Mouse (Mus musculus) heart, embryonic 14.5 days (tissue): ENCODE measurements around the gene Ankrd53. TPM values are rescaled to one million over a fixed set of nuclear protein-coding genes. Genes with fewer than 3 reads are reported as not detected.
A peak's percentile ranks its signal among the peaks of the same experiment; 100 is the strongest.

ENCODE experiments used
- ATAC-seq: fragments of 200-750 bp; cut with Nextera tagmentation; 2 replicates; pipeline ENCODE4 v1.8.0; 2017; ENCODE audit warnings: low read depth, moderate TSS enrichment; ENCODE audit not compliant: insufficient number of reproducible peaks, insufficient read depth, low FRiP score
- H3K27ac ChIP-seq, 2 experiments: fragments of 200-500 bp in 1 of 2; fragments of 300-500 bp in 1 of 2; sonication (generic) in 1 of 2; replicated peaks in 1 of 2; 2 replicates each; pipeline ENCODE4 v1.5.1; 2012 to 2014; ENCODE audit warnings: low read depth in 2 of 2, low read length in 2 of 2, control low read depth in 1 of 2, mild to moderate bottlenecking in 1 of 2, mixed read lengths in 1 of 2; ENCODE audit not compliant: control insufficient read depth in 1 of 2, insufficient read depth in 1 of 2
- H3K27me3 ChIP-seq: fragments of 300-500 bp; sonication (generic); 2 replicates; pipeline ENCODE4 v1.6.1; 2014; ENCODE audit warnings: mild to moderate bottlenecking, low read length, control low read depth; ENCODE audit not compliant: control insufficient read depth, insufficient read depth
- H3K36me3 ChIP-seq: fragments of 300-500 bp; sonication (generic); 2 replicates; pipeline ENCODE4 v1.6.1; 2014; ENCODE audit warnings: mild to moderate bottlenecking, control low read depth, low read length, mixed read lengths; ENCODE audit not compliant: control insufficient read depth, insufficient read depth
- H3K4me1 ChIP-seq, 2 experiments: fragments of 200-500 bp in 1 of 2; fragments of 300-500 bp in 1 of 2; sonication (generic) in 1 of 2; 2 replicates each; pipeline ENCODE4 v1.6.1; 2012 to 2014; ENCODE audit warnings: low read length in 2 of 2, control low read depth in 1 of 2, mixed read lengths in 1 of 2; ENCODE audit not compliant: control insufficient read depth in 2 of 2, insufficient read depth in 2 of 2
- H3K4me2 ChIP-seq: fragments of 300-500 bp; sonication (generic); 2 replicates; pipeline ENCODE4 v1.6.1; 2014; ENCODE audit warnings: mild to moderate bottlenecking, low read length
- H3K4me3 ChIP-seq, 2 experiments: fragments of 200-500 bp in 1 of 2; fragments of 300-500 bp in 1 of 2; sonication (generic) in 1 of 2; 2 replicates each; pipeline ENCODE4 v1.5.1; 2012 to 2014; ENCODE audit warnings: low read length in 2 of 2, mild to moderate bottlenecking in 2 of 2, control low read depth in 1 of 2, low read depth in 1 of 2, moderate library complexity in 1 of 2; ENCODE audit not compliant: control insufficient read depth in 1 of 2, insufficient read depth in 1 of 2
- H3K9ac ChIP-seq: fragments of 300-500 bp; sonication (generic); 2 replicates; pipeline ENCODE4 v1.6.1; 2014; ENCODE audit warnings: mild to moderate bottlenecking, low read length
- H3K9me3 ChIP-seq: fragments of 300-500 bp; sonication (generic); 2 replicates; pipeline ENCODE4 v1.6.1; 2016; ENCODE audit warnings: low read length, control low read depth; ENCODE audit not compliant: control insufficient read depth
- WGBS: fragments of 180-500 bp; shearing (Covaris S2); extraction: QIAGEN DNeasy Blood & Tissue Kit; methylation state at CpG from one replicate; pipeline ENCODE4 v1.1.7; 2014; 5-methylcytosine and 5-hydroxymethylcytosine counted together
- polyA plus RNA-seq: library from polyadenylated mRNA; unstranded; fragments of >200 nt; fragmentation: Nextera tagmentation; extraction: Ambion mirVana; gene quantifications from 2 replicates; pipeline ENCODE4 v1.2.1, GENCODE M21; 2014

Gene Ankrd53
- not detected in 2 replicates for polyA plus RNA-seq

- H3K27ac ChIP-seq: no peak within 1 kb of the TSS
- H3K9ac ChIP-seq: peak within 1 kb of the TSS; percentile 62
- no peaks in the 10 kb centered on the region for H3K36me3 ChIP-seq
- peak within 1 kb of the TSS; percentile 17 to 41 for H3K4me3 ChIP-seq
- ATAC-seq: no peak
- H3K27me3 ChIP-seq: peaks cover 55% of the 10 kb centered on the region
- H3K4me1 ChIP-seq: peaks cover 13 to 18% of the 10 kb centered on the region in 2 experiments; a peak in 2 of 4 replicates
- H3K4me2 ChIP-seq: peak within 1 kb of the TSS; percentile 83
- no peaks in the 10 kb centered on the region for H3K9me3 ChIP-seq
- WGBS: 29% methylated on average over 6 of the region's 6 CpGs
Measured at GRCm38 (mm10) chr6:83762344-83762743, at the start of gene Ankrd53. Gene Ankrd53 (plus strand): TSS chr6:83762644.

DNA sequence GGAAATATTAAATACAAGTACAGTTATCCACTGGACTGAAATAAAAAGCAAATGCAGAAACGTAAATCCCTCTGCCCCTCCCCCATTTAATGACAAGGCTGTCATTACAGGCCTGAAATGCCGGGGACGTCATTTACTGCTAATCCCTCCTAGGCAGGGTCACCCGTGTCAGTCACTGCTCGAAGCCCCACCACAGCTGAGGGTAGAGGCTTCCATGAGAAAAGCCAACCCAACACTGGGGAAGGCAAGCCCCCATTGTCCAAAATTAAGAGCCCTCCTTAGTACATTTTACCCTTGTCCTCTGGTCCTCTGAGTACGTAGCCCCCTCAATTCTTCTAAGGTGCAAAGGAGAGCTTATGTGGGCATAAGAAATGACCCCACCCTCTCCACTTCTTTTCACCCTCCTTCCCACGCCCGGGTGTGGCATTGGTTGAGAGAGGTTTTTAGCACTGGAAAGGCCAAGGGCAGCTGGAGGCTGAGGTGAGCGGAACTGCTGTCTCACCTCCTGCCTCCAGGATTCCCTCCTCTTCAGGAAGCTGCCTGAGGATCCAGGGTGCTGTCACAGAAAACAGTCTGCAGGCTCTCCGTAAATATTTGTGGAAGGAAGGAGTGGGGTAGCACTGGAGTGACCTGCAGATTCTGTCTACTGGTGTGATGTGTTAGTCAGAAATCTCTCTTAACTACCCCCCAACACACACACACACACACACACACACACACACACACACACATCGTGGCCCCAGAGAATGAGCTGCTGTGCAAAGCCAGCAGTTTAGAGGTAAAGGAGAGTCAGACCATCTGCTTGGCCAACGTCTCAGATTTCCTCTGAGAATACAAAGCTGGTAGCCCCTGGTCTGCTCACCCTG lies 48.9 kb upstream of the Ankrd53 start:
- 5% methylated on average over 12 of the region's 12 CpGs for WGBS
- Histone ChIP-seq H3K36me3 (no peaks in the 10 kb centered on the region), H3K9me3 (no peaks in the 10 kb centered on the region), H3K4me3 (no peak overlapping the region), H3K4me1 (peaks cover 10 to 13% of the 10 kb centered on the region in 2 experiments), H3K27me3 (peaks cover 98% of the 10 kb centered on the region), H3K9ac (no peak overlapping the region), H3K27ac (no peak overlapping the region), H3K4me2 (no peak overlapping the region)
- no peak for ATAC-seq

GRCm38 (mm10) chr6:83714221-83715123 lies 48.0 kb upstream of the Ankrd53 start:
- no peak for ATAC-seq
- peak overlapping the region in 1 of 2 experiments; percentile 21; a peak in 2 of 4 replicates for H3K4me3 ChIP-seq
- no peak overlapping the region for H3K9ac ChIP-seq
- peaks cover 98% of the 10 kb centered on the region for H3K27me3 ChIP-seq
- WGBS: 3% methylated on average over 34 of the region's 34 CpGs
- H3K9me3 ChIP-seq: no peaks in the 10 kb centered on the region
- H3K4me2 ChIP-seq: 0 out of 2 replicates have a peak overlapping the region, but pooled peaks have one; percentile 16
- no peaks in the 10 kb centered on the region for H3K36me3 ChIP-seq
- H3K27ac ChIP-seq: no peak overlapping the region
- peaks cover 10 to 13% of the 10 kb centered on the region in 2 experiments for H3K4me1 ChIP-seq

DNA sequence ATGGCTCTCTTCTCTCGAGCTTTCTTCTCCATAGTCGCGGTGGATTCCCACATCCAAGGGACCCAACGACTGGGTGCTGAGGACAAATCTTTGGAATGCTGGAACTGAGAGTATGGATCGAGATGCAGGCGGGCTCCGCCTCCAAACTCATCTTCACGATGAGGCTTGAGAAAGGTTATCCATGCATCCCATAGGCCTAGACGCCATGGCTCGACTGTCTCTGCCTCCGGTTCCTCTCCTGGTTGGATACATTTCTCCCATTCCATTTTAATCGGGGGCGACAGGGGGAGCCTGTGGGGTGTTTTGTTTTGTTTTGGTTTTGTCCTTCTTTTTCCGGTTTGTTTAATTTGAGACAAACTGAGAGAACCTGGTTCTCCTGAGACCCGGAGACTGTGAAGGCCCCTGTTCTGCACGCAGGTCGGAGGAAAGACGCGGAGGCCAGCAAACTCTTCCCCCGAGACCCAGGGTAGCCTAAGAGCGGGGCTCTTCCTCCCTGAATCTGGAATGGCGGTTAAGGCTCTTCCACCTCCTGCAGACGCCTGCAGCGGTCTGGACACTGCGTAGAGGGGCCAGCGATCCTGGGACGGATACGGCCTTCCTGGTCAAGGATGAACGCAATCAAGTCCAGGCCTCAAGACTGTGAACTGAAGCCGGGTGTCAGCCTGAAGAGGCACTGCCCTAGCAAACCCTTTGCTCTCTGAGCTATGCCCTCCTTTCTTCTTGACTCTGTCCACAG lies 46.8 kb upstream of the Ankrd53 start:
- peaks cover 98% of the 10 kb centered on the region for H3K27me3 ChIP-seq
- no peaks in the 10 kb centered on the region for H3K9me3 ChIP-seq
- no peak overlapping the region for H3K9ac ChIP-seq
- no peaks in the 10 kb centered on the region for H3K36me3 ChIP-seq
- H3K4me3 ChIP-seq: peak overlapping the region in 1 of 2 experiments; percentile 11; a peak in 1 of 4 replicates
- 5% methylated on average over 30 of the region's 30 CpGs for WGBS
- H3K4me1 ChIP-seq: peaks cover 6 to 11% of the 10 kb centered on the region in 2 experiments
- no peak overlapping the region for H3K27ac ChIP-seq
- H3K4me2 ChIP-seq: no peak overlapping the region
- no peak for ATAC-seq

- Histone ChIP-seq H3K9ac (no peak overlapping the region), H3K36me3 (no peaks in the 10 kb centered on the region), H3K27me3 (peaks cover 98% of the 10 kb centered on the region), H3K27ac (no peak overlapping the region), H3K4me2 (no peak overlapping the region), H3K4me1 (peaks cover 0 to 3% of the 10 kb centered on the region in 2 experiments; a peak in 1 of 4 replicates), H3K9me3 (no peaks in the 10 kb centered on the region), H3K4me3 (no peak overlapping the region)
- no peak for ATAC-seq
- WGBS: 2% methylated on average over 8 of the region's 8 CpGs
Measured at GRCm38 (mm10) chr6:83717026-83717425, 45.4 kb upstream of the Ankrd53 start.

DNA sequence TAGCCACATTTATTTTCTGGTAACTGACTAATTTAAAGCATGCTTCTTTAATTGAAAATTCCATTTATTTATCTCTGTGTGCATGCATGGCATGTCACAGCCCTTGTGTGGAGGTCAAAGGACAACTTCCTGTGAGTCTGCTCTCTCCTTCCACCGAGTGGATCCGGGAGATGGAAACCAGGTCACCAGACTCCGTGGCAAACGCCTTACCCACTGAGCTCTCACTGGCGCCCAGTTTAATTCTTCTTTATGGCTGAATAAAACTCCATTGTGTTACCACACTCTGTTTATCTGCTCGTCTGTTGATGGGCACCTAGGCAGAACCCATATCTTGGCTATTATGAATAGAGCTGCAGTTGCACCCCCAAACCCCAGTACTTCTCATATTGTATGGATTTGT lies 39.9 kb upstream of the Ankrd53 start:
- no peak overlapping the region for H3K27ac ChIP-seq
- no peak overlapping the region for H3K4me2 ChIP-seq
- H3K4me1 ChIP-seq: no peaks in the 10 kb centered on the region
- H3K4me3 ChIP-seq: no peak overlapping the region
- 18% methylated on average over 6 of the region's 6 CpGs for WGBS
- H3K27me3 ChIP-seq: peaks cover 78% of the 10 kb centered on the region
- H3K36me3 ChIP-seq: no peaks in the 10 kb centered on the region
- H3K9me3 ChIP-seq: no peaks in the 10 kb centered on the region
- no peak for ATAC-seq
- no peak overlapping the region for H3K9ac ChIP-seq

DNA sequence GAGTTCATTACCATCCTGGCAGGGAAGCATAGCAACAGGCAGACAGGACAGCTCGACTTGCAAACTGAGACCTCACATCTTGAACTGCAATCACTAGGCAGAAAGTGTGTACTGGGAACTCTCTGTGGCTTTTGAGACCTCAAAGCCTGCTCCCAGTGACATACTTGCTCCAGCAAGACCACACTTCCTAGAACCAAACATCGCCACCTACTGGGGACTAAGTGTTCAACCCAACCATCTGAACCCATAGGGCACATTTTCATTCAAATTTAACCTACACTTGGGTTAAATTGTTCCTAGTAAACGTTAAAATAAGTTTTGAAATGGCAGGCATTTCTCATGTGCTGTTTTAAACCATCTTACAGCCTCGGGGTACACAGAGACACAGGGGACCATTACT lies 35.3 kb upstream of the Ankrd53 start:
- H3K4me1 ChIP-seq: no peaks in the 10 kb centered on the region
- H3K27ac ChIP-seq: no peak overlapping the region
- peaks cover 53% of the 10 kb centered on the region for H3K27me3 ChIP-seq
- no peak for ATAC-seq
- H3K4me3 ChIP-seq: no peak overlapping the region
- H3K9ac ChIP-seq: no peak overlapping the region
- no peak overlapping the region for H3K4me2 ChIP-seq
- H3K36me3 ChIP-seq: no peaks in the 10 kb centered on the region
- H3K9me3 ChIP-seq: no peaks in the 10 kb centered on the region
- WGBS: 38% methylated on average over 4 of the region's 4 CpGs
